Mouse (Mus musculus): ENCODE data around the gene Epn3. TPM values are rescaled to one million over a fixed set of nuclear protein-coding genes. Genes with fewer than 3 reads are reported as not detected.
A peak's percentile ranks its signal among the peaks of the same experiment; 100 is the strongest.

The Epn3 gene
- polyA plus RNA-seq, 1 experiment from 2014 or later = 0.68 TPM

GRCm38 (mm10) chr11:94475722-94476121 is 24.1 kb downstream of the Epn3 start:
- no peak overlapping the region for H3K4me3 ChIP-seq (ENCODE audit: low read depth, low read length)
- 9% methylated on average over 11 of the region's 11 CpGs for WGBS
- no peak for ATAC-seq (ENCODE audit: low read depth)
- no peaks in the 10 kb centered on the region for H3K9me3 ChIP-seq (ENCODE audit: control insufficient read depth, low read length)
- H3K27me3 ChIP-seq (ENCODE audit: control insufficient read depth, insufficient read depth, low read length) = peaks cover 2% of the 10 kb centered on the region
- no peak overlapping the region for H3K4me2 ChIP-seq (ENCODE audit: low read depth, low read length)
- no peak overlapping the region for H3K9ac ChIP-seq (replicated peaks; ENCODE audit: low read depth, low read length)
- H3K27ac ChIP-seq (ENCODE audit: low read depth, low read length) = no peak overlapping the region
- no peaks in the 10 kb centered on the region for H3K36me3 ChIP-seq (ENCODE audit: control insufficient read depth, insufficient read depth, low read length)
- H3K4me1 ChIP-seq (ENCODE audit: control insufficient read depth, insufficient read depth, low read length) = peaks cover 21% of the 10 kb centered on the region

- peak overlapping the region; percentile 80 for H3K4me3 ChIP-seq (ENCODE audit: low read depth, low read length)
- no peaks in the 10 kb centered on the region for H3K36me3 ChIP-seq (ENCODE audit: control insufficient read depth, insufficient read depth, low read length)
- 2% methylated on average over 11 of the region's 11 CpGs for WGBS
- H3K4me2 ChIP-seq (ENCODE audit: low read depth, low read length) = peak overlapping the region; percentile 95
- peaks cover 2% of the 10 kb centered on the region for H3K27me3 ChIP-seq (ENCODE audit: control insufficient read depth, insufficient read depth, low read length)
- H3K9me3 ChIP-seq (ENCODE audit: control insufficient read depth, low read length) = no peaks in the 10 kb centered on the region
- peaks cover 31% of the 10 kb centered on the region for H3K4me1 ChIP-seq (ENCODE audit: control insufficient read depth, insufficient read depth, low read length)
- H3K9ac ChIP-seq (replicated peaks; ENCODE audit: low read depth, low read length) = peak overlapping the region; percentile 96; the same call in 1 of the 2 replicates
- no peak for ATAC-seq (ENCODE audit: low read depth)
- H3K27ac ChIP-seq (ENCODE audit: low read depth, low read length) = no peak overlapping the region
Measured at GRCm38 (mm10) chr11:94474544-94474910, 25.2 kb downstream of the Epn3 start.

GRCm38 (mm10) chr11:94473707-94474543 is 25.8 kb downstream of the Epn3 start, which contains the start of gene Cacna1g:
TSS of gene Cacna1g (minus strand) at chr11:94474198.
- H3K27ac ChIP-seq (ENCODE audit: low read depth, low read length) = peak within 1 kb of the TSS; percentile 76
- H3K4me3 ChIP-seq (ENCODE audit: low read depth, low read length) = peak within 1 kb of the TSS; percentile 80
- H3K9me3 ChIP-seq (ENCODE audit: control insufficient read depth, low read length) = no peaks in the 10 kb centered on the region
- ATAC-seq (ENCODE audit: low read depth) = peak; percentile 91
- peak within 1 kb of the TSS; percentile 96 for H3K9ac ChIP-seq (replicated peaks; ENCODE audit: low read depth, low read length)
- no peaks in the 10 kb centered on the region for H3K36me3 ChIP-seq (ENCODE audit: control insufficient read depth, insufficient read depth, low read length)
- peak within 1 kb of the TSS; percentile 95 for H3K4me2 ChIP-seq (ENCODE audit: low read depth, low read length)
- peaks cover 2% of the 10 kb centered on the region for H3K27me3 ChIP-seq (ENCODE audit: control insufficient read depth, insufficient read depth, low read length)
- H3K4me1 ChIP-seq (ENCODE audit: control insufficient read depth, insufficient read depth, low read length) = peaks cover 37% of the 10 kb centered on the region
- WGBS = 0% methylated on average over 36 of the region's 71 CpGs

- H3K4me2 ChIP-seq (ENCODE audit: low read depth, low read length) = peak overlapping the region; percentile 95
- H3K27me3 ChIP-seq (ENCODE audit: control insufficient read depth, insufficient read depth, low read length) = peaks cover 2% of the 10 kb centered on the region
- no peak for ATAC-seq (ENCODE audit: low read depth)
- H3K4me1 ChIP-seq (ENCODE audit: control insufficient read depth, insufficient read depth, low read length) = peaks cover 43% of the 10 kb centered on the region
- no peaks in the 10 kb centered on the region for H3K9me3 ChIP-seq (ENCODE audit: control insufficient read depth, low read length)
- no peaks in the 10 kb centered on the region for H3K36me3 ChIP-seq (ENCODE audit: control insufficient read depth, insufficient read depth, low read length)
- peak overlapping the region; percentile 96 for H3K9ac ChIP-seq (replicated peaks; ENCODE audit: low read depth, low read length)
- peak overlapping the region; percentile 80 for H3K4me3 ChIP-seq (ENCODE audit: low read depth, low read length)
- peak overlapping the region; percentile 76 for H3K27ac ChIP-seq (ENCODE audit: low read depth, low read length)
- WGBS = under 1% methylated on average over 51 of the region's 52 CpGs
Measured at GRCm38 (mm10) chr11:94472916-94473706, 26.7 kb downstream of the Epn3 start.

GRCm38 (mm10) chr11:94472585-94472915 is 27.2 kb downstream of the Epn3 start:
- Histone ChIP-seq H3K36me3 (ENCODE audit: control insufficient read depth, insufficient read depth, low read length) (no peaks in the 10 kb centered on the region), H3K9me3 (ENCODE audit: control insufficient read depth, low read length) (no peaks in the 10 kb centered on the region), H3K27ac (ENCODE audit: low read depth, low read length) (peak overlapping the region; percentile 28; the same call in 1 of the 2 replicates), H3K4me1 (ENCODE audit: control insufficient read depth, insufficient read depth, low read length) (peaks cover 48% of the 10 kb centered on the region), H3K4me3 (ENCODE audit: low read depth, low read length) (peak overlapping the region; percentile 80), H3K27me3 (ENCODE audit: control insufficient read depth, insufficient read depth, low read length) (peaks cover 2% of the 10 kb centered on the region), H3K9ac (replicated peaks; ENCODE audit: low read depth, low read length) (peak overlapping the region; percentile 96), H3K4me2 (ENCODE audit: low read depth, low read length) (peak overlapping the region; percentile 95)
- WGBS = 1% methylated on average over 15 of the region's 15 CpGs
- no peak for ATAC-seq (ENCODE audit: low read depth)

GRCm38 (mm10) chr11:94471740-94472584 is 27.8 kb downstream of the Epn3 start:
- H3K4me2 ChIP-seq (ENCODE audit: low read depth, low read length) = peak overlapping the region; percentile 95
- peaks cover 48% of the 10 kb centered on the region for H3K4me1 ChIP-seq (ENCODE audit: control insufficient read depth, insufficient read depth, low read length)
- H3K4me3 ChIP-seq (ENCODE audit: low read depth, low read length) = peak overlapping the region; percentile 80
- WGBS = 7% methylated on average over 17 of the region's 17 CpGs
- peak overlapping the region; percentile 96 for H3K9ac ChIP-seq (replicated peaks; ENCODE audit: low read depth, low read length)
- H3K27ac ChIP-seq (ENCODE audit: low read depth, low read length) = peak overlapping the region; percentile 28; the same call in 1 of the 2 replicates
- H3K27me3 ChIP-seq (ENCODE audit: control insufficient read depth, insufficient read depth, low read length) = peaks cover 2% of the 10 kb centered on the region
- H3K36me3 ChIP-seq (ENCODE audit: control insufficient read depth, insufficient read depth, low read length) = no peaks in the 10 kb centered on the region
- ATAC-seq (ENCODE audit: low read depth) = no peak
- no peaks in the 10 kb centered on the region for H3K9me3 ChIP-seq (ENCODE audit: control insufficient read depth, low read length)

- H3K4me3 ChIP-seq (ENCODE audit: low read depth, low read length) = no peak overlapping the region
- no peak overlapping the region for H3K9ac ChIP-seq (replicated peaks; ENCODE audit: low read depth, low read length)
- no peak for ATAC-seq (ENCODE audit: low read depth)
- peaks cover 43% of the 10 kb centered on the region for H3K4me1 ChIP-seq (ENCODE audit: control insufficient read depth, insufficient read depth, low read length)
- WGBS = 44% methylated on average over 6 of the region's 7 CpGs
- H3K36me3 ChIP-seq (ENCODE audit: control insufficient read depth, insufficient read depth, low read length) = no peaks in the 10 kb centered on the region
- no peaks in the 10 kb centered on the region for H3K9me3 ChIP-seq (ENCODE audit: control insufficient read depth, low read length)
- H3K4me2 ChIP-seq (ENCODE audit: low read depth, low read length) = peak overlapping the region; percentile 95; the same call in 1 of the 2 replicates
- peaks cover 2% of the 10 kb centered on the region for H3K27me3 ChIP-seq (ENCODE audit: control insufficient read depth, insufficient read depth, low read length)
- no peak overlapping the region for H3K27ac ChIP-seq (ENCODE audit: low read depth, low read length)
Measured at GRCm38 (mm10) chr11:94470391-94470790, 29.4 kb downstream of the Epn3 start.

GRCm38 (mm10) chr11:94469136-94470064 is 30.4 kb downstream of the Epn3 start:
- Histone ChIP-seq H3K4me2 (ENCODE audit: low read depth, low read length) (peak overlapping the region; percentile 41; the same call in 1 of the 2 replicates), H3K4me1 (ENCODE audit: control insufficient read depth, insufficient read depth, low read length) (peaks cover 36% of the 10 kb centered on the region), H3K27ac (ENCODE audit: low read depth, low read length) (peak overlapping the region; percentile 93), H3K27me3 (ENCODE audit: control insufficient read depth, insufficient read depth, low read length) (peaks cover 2% of the 10 kb centered on the region), H3K9me3 (ENCODE audit: control insufficient read depth, low read length) (no peaks in the 10 kb centered on the region), H3K36me3 (ENCODE audit: control insufficient read depth, insufficient read depth, low read length) (no peaks in the 10 kb centered on the region), H3K9ac (replicated peaks; ENCODE audit: low read depth, low read length) (0 out of 2 replicates have a peak overlapping the region, but pooled peaks have one; percentile 22), H3K4me3 (ENCODE audit: low read depth, low read length) (no peak overlapping the region; the same call in 1 of the 2 replicates)
- WGBS = 21% methylated on average over 8 of the region's 9 CpGs
- ATAC-seq (ENCODE audit: low read depth) = no peak

All from neural tube, embryonic 14.5 days (tissue).